8 mouse cellular contexts compared by ENCODE assay signal in the genomic region with DNA sequence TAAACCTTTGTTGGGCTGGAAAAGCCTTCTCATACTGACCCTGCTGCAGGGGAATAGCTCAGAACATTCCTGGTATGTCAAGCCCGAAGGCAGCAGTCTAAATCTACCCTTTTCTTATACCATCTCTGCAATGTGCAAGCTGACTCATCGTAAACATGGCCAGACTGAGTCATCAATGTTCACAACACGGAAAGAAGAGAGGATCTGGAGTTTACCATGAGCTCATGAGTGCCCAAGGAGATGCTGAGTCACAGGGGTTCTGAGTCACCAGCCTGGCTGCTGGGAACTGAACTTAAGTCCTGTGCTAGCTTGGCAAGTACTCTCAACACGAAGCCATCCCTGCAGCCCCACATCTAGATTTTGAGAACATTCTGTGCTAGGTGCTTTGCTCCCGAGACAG.
A peak's percentile ranks its signal among the peaks of the same experiment; 100 is the strongest.
DNase-seq lines count a peak whose midpoint lies in the region; ATAC-seq and TF ChIP-seq lines count a peak whose summit lies in the region.

No protein-coding gene starts in this region.

- TF ChIP-seq CTCF in olfactory bulb, adult 2 months (IDR thresholded peaks at IDR 0.05; ENCODE audit: insufficient read depth, low read depth, low read length) = no peak
- no peak for TF ChIP-seq CTCF in kidney, adult 2 months (conservative IDR thresholded peaks at IDR 0.05; ENCODE audit: insufficient read depth, insufficient read length, low read depth, low read length)

- H3K4me3 ChIP-seq in heart, embryonic 10.5 days = no peak overlapping the region
- no peak overlapping the region for H3K4me3 ChIP-seq in olfactory bulb, adult 2 months (ENCODE audit: insufficient read depth, low read depth, low read length)
- no peak overlapping the region for H3K4me3 ChIP-seq in kidney, adult 2 months (ENCODE audit: insufficient read depth, low read depth, low read length)
- no peak overlapping the region for H3K4me3 ChIP-seq in midbrain, embryonic 11.5 days (ENCODE audit: low read depth, low read length)

- ATAC-seq in CD4-positive, CD25-positive, alpha-beta regulatory T cell, adult 4 months = peak; percentile 75
- no peak for ATAC-seq in midbrain, embryonic 11.5 days (ENCODE audit: low FRiP score)

- DNase-seq in heart, adult 8-10 months (ENCODE audit: low spot score) = peak; percentile 26
- DNase-seq in heart, embryonic 10.5 days (ENCODE audit: low spot score) = no peak
- peak; percentile 42 to 64 for DNase-seq in cerebellum, adult 18-20 months
- peak; percentile 23 to 34 for DNase-seq in layer of hippocampus, postnatal 14 days (ENCODE audit: low spot score in 2 of 2)
- no peak for DNase-seq in kidney, adult 2 months
- DNase-seq in midbrain, embryonic 11.5 days (ENCODE audit: low spot score, missing footprints) = no peak

- TF ChIP-seq POLR2A in olfactory bulb, adult 2 months (IDR thresholded peaks at IDR 0.05; ENCODE audit: insufficient read depth, low read depth, low read length) = no peak
- no peak for TF ChIP-seq POLR2A in kidney, adult 2 months (IDR thresholded peaks at IDR 0.05; ENCODE audit: low read depth, low read length)

- no peak overlapping the region for H3K27ac ChIP-seq in heart, embryonic 10.5 days
- peak overlapping the region; percentile 83 for H3K27ac ChIP-seq in olfactory bulb, adult 2 months (ENCODE audit: insufficient read depth, low read depth, low read length)
- H3K27ac ChIP-seq in kidney, adult 2 months (ENCODE audit: insufficient read depth, low read depth, low read length) = no peak overlapping the region
- H3K27ac ChIP-seq in midbrain, embryonic 11.5 days (ENCODE audit: low read depth, low read length) = no peak overlapping the region

- no peaks in the 10 kb centered on the region for H3K27me3 ChIP-seq in heart, embryonic 10.5 days (ENCODE audit: insufficient read depth, poor library complexity, severe bottlenecking)
- no peaks in the 10 kb centered on the region for H3K27me3 ChIP-seq in kidney, adult 2 months (replicated peaks; ENCODE audit: control insufficient read depth, insufficient read depth, low read length)
- H3K27me3 ChIP-seq in midbrain, embryonic 11.5 days (ENCODE audit: control insufficient read depth, insufficient read depth, low read length) = no peaks in the 10 kb centered on the region

- H3K4me1 ChIP-seq in heart, embryonic 10.5 days = no peaks in the 10 kb centered on the region; the same call in 1 of the 2 replicates
- H3K4me1 ChIP-seq in olfactory bulb, adult 2 months (ENCODE audit: control insufficient read depth, insufficient read depth, low read length) = peaks cover 16% of the 10 kb centered on the region
- no peaks in the 10 kb centered on the region for H3K4me1 ChIP-seq in kidney, adult 2 months (ENCODE audit: control insufficient read depth, insufficient read depth, low read length)
- H3K4me1 ChIP-seq in midbrain, embryonic 11.5 days (ENCODE audit: control insufficient read depth, insufficient read depth, low read length) = peaks cover 4% of the 10 kb centered on the region; the same call in 1 of the 2 replicates

- no peaks in the 10 kb centered on the region for H3K36me3 ChIP-seq in heart, embryonic 10.5 days
- no peaks in the 10 kb centered on the region for H3K36me3 ChIP-seq in kidney, adult 2 months (ENCODE audit: control insufficient read depth, insufficient read depth, low read length)
- no peaks in the 10 kb centered on the region for H3K36me3 ChIP-seq in midbrain, embryonic 11.5 days (ENCODE audit: control insufficient read depth, insufficient read depth, low read length)

- no peaks in the 10 kb centered on the region for H3K9me3 ChIP-seq in heart, embryonic 10.5 days
- H3K9me3 ChIP-seq in midbrain, embryonic 11.5 days (ENCODE audit: control insufficient read depth, low read length) = no peaks in the 10 kb centered on the region

- H3K9ac ChIP-seq in midbrain, embryonic 11.5 days (ENCODE audit: low read length) = no peak overlapping the region

- H3K4me2 ChIP-seq in midbrain, embryonic 11.5 days = no peak overlapping the region

- 62% methylated on average over 5 of the region's 5 CpGs for WGBS in heart, embryonic 10.5 days
- WGBS in olfactory bulb, adult 2 months = 24% methylated on average over 5 of the region's 5 CpGs
- 74% methylated on average over 5 of the region's 5 CpGs for whole genome bisulfite sequencing in kidney, adult 2 months
- WGBS in midbrain, embryonic 11.5 days = 83% methylated on average over 5 of the region's 5 CpGs

Comparison
In these comparisons a context has a peak if more than half of its experiments do, and no peak if none do; other contexts are left out.
1. DNase-seq: peak in heart, adult 8-10 months (single experiment), cerebellum, adult 18-20 months (2 of 2) and layer of hippocampus, postnatal 14 days (2 of 2); none in heart, embryonic 10.5 days (single experiment), kidney, adult 2 months (single experiment) and midbrain, embryonic 11.5 days (single experiment).